Mouse (Mus musculus) monocyte, adult 2 months (primary cell): Measurements from ENCODE around the gene Abca7.

ENCODE experiments used
- DNase-seq, 2 experiments: peaks; one replicate each; pipeline ENCODE4 v3.0.0; 2022; ENCODE audit warnings: low spot score in 2 of 2, low read depth in 1 of 2

Abca7 gene

GRCm38 (mm10) chr10:79991548-79991947 is 4.7 kb upstream of the Abca7 start:
- no peak for DNase-seq

GRCm38 (mm10) chr10:79994397-79995115 is 1.7 kb upstream of the Abca7 start:
- peak in 1 of 2 experiments; percentile 55 for DNase-seq

GRCm38 (mm10) chr10:79995636-79996035 is 658 bp upstream of the Abca7 start:
- no peak for DNase-seq

GRCm38 (mm10) chr10:79997034-79997760 is 903 bp downstream of the Abca7 start:
- peak in 1 of 2 experiments; percentile 28 for DNase-seq

- DNase-seq = no peak
Observed at GRCm38 (mm10) chr10:79997819-79998218, 1.5 kb downstream of the Abca7 start.

GRCm38 (mm10) chr10:80001945-80002344 is 5.7 kb downstream of the Abca7 start:
- DNase-seq = no peak

- DNase-seq = no peak
Observed at GRCm38 (mm10) chr10:80002829-80003228, 6.5 kb downstream of the Abca7 start.

GRCm38 (mm10) chr10:80003374-80004232 is 7.3 kb downstream of the Abca7 start:
- DNase-seq = no peak

GRCm38 (mm10) chr10:80004233-80004705 is 8.0 kb downstream of the Abca7 start:
- DNase-seq = no peak

GRCm38 (mm10) chr10:80011740-80012139 is 15.4 kb downstream of the Abca7 start:
- no peak for DNase-seq

- no peak for DNase-seq
Observed at GRCm38 (mm10) chr10:80013609-80014008, 17.3 kb downstream of the Abca7 start.

GRCm38 (mm10) chr10:80014484-80015290 is 18.4 kb downstream of the Abca7 start:
- no peak for DNase-seq

- no peak for DNase-seq
Observed at GRCm38 (mm10) chr10:80015583-80015982, 19.3 kb downstream of the Abca7 start.

GRCm38 (mm10) chr10:80016511-80016910 is 20.2 kb downstream of the Abca7 start, which contains the start of gene Arhgap45:
Arhgap45 (plus strand) TSS chr10:80016653.
- DNase-seq = peak in 1 of 2 experiments; percentile 70

- DNase-seq = no peak
Observed at GRCm38 (mm10) chr10:80016931-80017330, 20.6 kb downstream of the Abca7 start.

- DNase-seq = peak in 1 of 2 experiments; percentile 80
Observed at GRCm38 (mm10) chr10:80017361-80017760, 21.1 kb downstream of the Abca7 start.

- no peak for DNase-seq
Observed at GRCm38 (mm10) chr10:80017771-80018170, 21.5 kb downstream of the Abca7 start.

- DNase-seq = peak in 1 of 2 experiments; percentile 32
Observed at GRCm38 (mm10) chr10:80018739-80019297, 22.5 kb downstream of the Abca7 start.

- no peak for DNase-seq
Observed at GRCm38 (mm10) chr10:80019471-80020131, 23.3 kb downstream of the Abca7 start.

- DNase-seq = no peak
Observed at GRCm38 (mm10) chr10:80020191-80020590, 23.9 kb downstream of the Abca7 start.
